Mouse (Mus musculus) adrenal gland, postnatal 36 days (tissue): ENCODE measurements around the gene Epo. TPM values are rescaled to one million over a fixed set of nuclear protein-coding genes. Genes with fewer than 3 reads are reported as not detected.
A peak's percentile ranks its signal among the peaks of the same experiment; 100 is the strongest.

Experiments used
- DNase-seq, 2 experiments: peaks; one replicate each; pipeline ENCODE4 v3.0.0; 2021; ENCODE audit warnings: mixed read lengths in 1 of 2
- total RNA-seq, 2 experiments: library from RNA; stranded (reverse); gene quantifications; 2 replicates each; pipeline ENCODE4 v1.2.3; 2021

The Epo gene
- total RNA-seq, 2 experiments from 2014 or later: not detected

DNA sequence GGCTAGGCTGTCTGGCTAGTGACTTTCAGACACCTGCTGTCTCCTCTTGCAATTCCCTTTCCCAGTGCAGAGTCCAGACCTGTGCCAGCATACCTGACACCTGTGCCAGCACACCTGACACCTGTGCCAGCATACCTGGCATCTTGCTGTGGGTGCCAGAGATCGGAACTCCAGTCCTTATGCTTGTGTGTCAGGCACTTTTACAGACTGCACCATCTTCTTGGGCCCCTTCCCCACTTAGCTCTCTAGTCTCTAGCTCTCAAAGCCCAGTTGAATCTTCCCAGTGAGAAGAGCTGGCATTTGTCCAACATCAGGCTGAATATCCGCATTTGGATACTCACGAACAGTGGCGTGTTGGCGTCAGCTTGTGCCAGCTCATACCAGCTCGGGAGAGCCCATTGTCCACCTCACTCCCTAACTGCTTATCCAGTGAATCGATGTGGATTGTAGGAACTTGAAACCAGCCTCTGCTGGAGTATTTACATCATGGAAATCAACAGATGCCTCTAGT lies 6.3 kb upstream of the Epo start:
- peak; percentile 55 to 60 for DNase-seq

DNA sequence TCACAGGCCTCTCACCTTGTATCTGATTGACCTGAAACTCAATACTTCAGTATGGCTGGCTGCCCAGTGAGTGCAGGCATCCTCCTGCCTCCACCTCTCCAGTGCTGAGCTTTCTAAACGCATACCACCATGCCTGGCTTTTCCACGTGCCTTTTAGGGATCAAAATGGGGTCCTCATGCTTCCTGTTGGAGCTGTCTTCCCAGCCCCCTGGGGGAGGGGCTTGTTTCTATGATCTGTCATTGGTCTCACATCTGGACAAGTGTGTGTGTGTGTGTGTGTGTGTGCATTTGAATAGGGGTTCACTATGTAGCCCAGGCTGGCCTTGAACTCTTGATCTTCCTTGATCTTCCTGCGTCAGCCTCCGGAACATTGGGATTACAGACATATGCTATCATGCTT lies 4.4 kb upstream of the Epo start:
- DNase-seq: no peak

DNA sequence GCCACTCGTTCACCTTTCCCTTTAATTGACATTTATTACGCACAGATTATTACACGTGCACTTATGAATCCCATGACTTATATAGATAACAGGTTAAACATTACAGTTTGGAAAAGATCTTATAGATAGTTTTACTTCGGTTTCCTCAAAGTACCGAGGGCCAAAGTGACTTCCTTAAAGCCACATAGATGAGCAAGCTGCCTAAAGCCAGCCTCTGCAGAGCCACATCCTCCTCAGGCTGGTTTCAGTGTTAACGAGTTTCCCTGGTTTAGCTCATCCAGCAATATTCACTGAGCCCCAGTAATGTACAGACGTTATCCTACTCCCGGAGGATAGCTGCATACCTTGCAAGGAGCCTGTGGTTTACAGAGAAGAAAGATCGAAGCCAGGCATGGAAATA lies 2.3 kb upstream of the Epo start:
- no peak for DNase-seq

DNA sequence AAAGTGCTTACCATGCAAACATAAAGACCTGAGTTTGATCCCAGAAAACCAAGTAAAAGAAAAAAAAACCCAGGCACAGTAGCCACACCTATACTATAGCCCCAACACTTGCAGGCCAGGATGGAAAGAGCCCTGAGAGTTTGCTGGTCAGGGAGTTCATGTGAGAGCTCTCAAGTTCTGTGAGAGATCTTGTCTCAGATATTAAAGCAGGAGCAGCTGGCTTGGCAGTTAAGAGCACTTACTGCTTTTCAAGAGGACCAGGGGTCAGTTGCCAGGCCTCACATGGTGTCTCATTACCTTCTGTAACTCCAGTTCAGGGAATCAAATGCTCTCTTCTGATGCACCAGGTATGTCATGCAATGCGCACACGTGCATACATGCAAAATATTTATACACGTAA lies 1.7 kb upstream of the Epo start:
- DNase-seq: no peak

DNA sequence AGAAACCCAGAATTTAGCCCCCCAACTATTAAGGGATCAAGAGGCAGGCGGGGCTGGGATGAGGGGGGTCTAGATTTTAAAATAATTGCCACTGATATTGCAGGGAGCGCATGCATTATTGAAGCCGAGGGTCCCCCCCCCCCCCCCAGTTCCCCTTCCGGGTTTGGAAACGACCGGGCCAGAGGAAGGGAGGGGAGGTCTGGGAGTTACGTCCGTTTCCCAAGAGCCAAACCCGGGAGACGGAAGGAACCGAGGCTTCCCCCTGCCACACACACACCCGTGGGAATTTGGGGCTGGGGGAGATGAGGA lies 280 bp downstream of the Epo start:
- DNase-seq: no peak

DNA sequence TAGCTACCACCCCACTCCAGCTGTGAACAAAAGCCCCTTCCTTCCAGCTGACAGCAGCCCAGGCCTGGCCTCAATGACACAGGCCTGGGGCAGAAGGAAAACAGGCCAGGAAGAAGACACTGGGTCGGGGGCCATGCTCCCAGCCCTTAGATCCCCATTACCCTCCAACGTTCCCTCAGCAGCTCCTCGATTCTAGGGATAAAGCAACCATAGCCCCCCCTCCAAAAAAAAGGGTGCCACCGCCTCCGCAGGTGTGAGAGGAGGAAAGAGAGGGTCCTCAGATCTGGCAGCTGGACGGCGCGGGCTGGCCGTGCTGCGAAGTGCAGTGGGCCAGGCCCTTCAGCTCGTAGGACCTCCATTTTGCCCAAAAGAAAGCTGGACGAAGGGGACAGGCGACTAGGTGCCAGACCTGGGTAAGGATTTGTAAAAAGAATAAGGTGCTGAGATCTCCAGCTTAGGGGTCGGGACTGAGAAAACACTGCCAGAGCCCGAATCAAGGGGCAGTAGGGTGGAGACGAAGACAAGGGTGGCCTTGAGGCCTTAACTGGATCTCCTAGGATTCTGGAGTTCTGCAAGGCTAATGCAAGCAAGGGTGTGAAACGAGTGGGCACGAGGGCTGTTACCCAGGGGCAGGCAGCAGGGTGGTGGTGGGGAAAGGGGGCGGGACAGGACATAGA lies 773 bp downstream of the Epo start:
- DNase-seq: peak; percentile 37 to 53

DNA sequence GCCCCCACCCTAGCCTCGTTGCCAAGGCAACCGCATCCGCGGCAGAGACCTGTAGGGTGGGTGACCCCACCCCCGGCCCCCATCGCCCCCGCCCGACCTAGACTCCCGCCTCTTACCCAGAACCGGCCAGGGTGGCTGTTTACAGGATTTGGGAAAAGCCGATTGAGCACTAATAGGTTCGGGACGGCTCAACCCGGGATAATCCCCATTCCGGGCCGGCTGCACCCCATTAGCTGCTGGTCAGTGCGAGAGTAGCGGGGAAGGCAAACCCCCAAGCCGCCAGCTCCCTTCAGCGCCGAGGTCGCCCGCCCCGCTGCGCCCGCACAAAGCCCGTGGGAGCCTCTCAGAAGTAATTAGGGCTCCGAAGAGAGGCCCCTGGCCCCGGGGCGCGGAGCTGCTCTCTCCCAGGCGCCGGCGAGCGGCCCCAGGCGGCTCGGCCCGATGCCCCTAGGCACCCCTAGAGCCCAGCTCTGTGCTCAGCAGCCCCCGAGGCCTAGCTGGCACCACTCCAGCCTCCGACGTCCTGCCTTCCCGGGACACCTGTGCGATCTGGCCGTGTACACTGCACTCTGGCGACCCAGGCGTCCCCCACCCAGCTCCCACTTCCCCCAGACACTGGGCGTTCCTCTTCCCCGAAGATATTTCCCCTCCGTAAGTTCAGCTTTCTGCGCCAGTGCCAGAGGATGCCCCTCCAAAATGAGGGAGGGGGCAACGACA lies 1.5 kb downstream of the Epo start:
- peak; percentile 69 to 81 for DNase-seq

DNA sequence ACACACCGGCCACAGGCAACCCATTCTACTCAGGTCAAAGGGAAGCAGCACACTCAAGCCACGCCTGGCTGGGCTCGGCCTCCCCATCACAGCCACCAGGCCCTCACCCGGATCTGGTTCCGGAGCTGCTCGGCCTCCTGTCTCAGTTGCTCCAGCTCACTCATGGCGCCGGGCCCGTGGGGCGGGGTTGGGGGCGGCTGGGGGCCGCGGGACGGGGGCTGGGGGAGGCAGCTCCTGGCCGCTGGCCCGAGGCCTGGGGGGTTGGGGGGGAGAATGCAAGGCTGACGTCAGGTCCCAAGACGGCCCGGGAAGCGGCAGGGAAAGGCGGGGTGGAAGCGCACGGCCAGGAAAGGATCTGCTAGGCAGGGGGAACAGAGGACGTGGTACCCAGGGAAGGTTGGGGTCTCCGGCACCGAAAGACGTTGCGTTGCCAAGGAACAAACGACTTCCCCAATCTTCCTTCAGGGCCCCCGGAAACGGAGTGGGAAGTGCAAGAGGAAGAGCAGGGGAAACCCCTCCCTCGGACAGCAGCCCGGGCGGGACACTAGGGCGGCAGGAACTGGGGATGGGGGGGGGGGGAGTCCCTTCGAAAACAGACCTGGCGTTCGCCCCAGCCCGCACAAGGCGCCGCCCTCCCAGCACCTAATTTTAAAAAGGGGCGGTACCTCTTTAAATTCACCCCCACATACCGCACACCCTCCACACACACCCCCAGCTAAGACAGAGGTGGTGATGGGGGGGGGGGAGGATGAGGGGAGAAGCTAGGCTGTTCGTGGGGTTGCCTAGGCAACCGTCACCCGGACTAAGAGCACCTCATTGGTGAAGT lies 2.2 kb downstream of the Epo start:
- DNase-seq: peak; percentile 67 to 79

DNA sequence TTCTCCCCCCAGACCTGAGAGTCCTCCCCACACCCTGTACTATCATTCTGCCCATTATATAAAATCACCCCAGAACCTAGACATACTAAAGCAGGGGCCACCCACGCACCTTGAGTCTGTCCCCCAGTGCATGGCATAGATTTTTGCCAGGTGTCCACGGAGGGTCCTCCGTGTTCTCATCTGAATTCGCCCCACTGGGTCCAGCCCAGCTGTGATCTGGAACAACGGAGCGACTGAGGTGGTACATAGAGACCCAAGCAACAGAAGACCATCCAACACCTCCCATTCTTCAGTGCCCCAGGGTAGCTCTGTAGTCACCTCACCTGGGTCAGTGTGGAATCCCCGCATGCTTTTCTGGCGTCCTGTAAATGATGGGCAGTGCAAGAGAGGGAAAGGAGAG lies 3.0 kb downstream of the Epo start:
- DNase-seq: no peak

DNA sequence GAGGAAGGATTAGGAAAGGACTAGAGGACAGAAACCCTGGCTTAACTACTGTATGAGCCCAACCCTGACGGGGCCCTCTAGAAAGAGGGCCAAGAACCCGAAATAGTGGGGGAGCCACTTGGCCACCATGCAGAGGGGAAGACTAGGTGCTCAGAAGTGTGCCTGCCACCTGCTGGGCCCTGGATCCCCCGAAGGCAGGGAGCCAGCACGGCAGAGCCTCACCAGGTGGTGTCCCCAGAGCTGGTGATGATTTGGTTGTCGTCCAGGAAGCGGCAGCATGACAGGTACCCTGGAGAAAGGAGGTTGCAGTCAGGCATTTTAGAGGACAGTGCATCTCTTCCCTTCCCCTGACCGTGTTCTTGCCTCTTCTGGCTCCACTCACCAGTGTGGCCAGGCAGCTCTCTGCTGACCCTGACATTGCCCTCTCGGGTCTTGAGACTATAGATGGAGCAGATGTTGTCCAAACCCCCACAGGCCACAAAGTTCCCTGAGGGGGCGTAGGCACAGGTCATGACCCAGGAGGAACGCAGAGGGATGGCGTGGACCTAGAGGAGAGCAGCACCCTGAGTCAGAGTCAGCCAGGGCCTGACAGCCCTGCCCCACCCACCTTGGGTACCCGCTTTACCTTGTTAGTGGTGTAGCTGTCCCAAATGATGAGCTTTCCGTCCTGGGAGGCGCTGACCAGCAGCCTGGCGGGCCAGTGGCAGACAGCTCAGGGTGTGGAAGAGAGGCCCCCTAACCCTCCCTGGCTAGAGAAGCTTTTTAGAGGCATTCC lies 3.6 kb downstream of the Epo start:
- no peak for DNase-seq

DNA sequence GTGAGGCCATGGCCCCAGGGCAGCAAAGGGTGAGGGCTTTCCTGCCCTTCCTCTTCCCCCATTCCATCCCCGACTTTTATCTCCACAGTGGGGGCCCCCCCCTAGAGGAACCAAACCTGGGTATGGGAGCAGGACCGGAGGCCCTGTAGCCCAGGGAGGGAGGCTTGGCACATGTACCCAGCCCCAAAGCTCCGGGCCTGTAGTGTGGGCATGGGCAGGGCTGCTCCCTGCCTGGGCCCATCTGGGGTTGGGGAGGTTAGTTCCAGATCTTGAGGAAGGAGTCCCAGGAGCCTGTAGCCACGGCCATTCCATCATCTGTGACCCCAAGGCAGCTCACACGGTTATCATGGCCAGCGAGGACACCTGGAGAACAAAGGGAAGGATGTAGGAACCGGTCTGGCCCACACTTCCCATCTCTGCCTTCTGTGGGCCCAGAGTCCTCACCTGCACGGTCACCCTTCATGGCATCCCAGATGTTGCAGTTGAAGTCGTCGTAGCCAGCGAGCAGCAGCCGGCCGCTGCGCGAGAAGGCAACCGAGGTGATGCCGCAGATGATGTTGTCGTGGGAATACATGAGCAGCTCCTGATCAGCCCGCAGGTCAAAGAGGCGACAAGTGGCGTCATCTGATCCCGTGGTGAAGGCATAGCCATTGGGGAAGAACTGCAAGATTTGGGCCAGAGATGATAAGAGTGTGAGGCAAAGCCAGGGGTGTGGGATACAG lies 4.6 kb downstream of the Epo start:
- no peak for DNase-seq

DNA sequence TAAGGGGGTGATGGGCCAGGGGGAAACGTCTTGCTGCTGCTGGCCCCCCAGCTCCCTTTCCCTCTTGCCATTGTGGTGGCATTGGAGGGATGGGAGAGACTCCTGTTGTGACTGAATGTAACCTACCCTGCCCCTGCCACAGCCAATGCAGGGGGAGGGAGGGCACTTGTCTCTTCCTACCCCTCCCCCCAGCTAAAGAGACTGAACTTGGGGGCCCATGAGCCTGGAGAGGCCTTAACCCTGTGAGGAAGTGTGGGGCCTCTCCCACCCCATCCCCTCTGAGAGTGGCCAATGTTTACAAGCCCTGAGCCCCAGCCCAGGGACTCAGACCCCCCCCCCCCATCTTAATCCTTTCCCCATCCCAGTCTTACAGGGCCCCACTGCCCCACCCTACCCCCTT lies 5.6 kb downstream of the Epo start:
- no peak for DNase-seq

DNA sequence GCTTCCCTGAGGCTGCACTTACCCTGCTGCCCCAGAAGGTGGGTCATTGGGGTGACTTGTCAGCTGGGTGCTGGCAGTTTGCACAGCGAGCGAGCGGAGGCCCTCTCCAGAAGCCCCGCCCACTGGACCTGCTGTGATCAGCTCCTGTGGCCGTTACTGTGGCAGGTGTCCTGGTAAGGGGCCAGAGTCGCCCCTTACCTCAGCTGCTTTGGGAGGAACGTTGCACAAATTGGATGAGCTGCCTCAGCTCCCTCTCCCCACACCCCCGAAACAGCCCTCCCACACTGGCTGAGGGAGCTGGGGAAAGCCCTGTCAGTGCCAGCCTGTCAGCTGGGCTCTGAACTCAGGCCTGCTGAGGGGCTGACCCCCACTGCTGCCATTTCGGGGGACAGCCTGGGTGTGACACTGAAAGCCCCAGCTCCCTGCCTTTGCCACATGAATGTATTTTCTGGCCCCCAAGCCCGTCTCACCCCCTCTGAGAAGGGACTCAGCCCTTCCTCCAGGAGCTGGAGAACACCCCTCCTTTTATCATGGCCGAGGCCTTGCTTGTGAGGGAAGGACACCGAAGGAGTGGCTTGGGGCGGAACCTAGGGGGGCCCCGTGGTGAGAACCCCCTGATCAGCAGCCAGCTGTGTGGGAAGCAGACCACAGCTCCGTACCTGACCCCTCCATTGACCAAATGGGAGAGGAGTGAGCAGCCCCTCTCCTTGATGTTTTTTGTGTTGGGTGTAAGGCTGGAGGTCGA lies 6.7 kb downstream of the Epo start:
- peak; percentile 64 to 80 for DNase-seq

DNA sequence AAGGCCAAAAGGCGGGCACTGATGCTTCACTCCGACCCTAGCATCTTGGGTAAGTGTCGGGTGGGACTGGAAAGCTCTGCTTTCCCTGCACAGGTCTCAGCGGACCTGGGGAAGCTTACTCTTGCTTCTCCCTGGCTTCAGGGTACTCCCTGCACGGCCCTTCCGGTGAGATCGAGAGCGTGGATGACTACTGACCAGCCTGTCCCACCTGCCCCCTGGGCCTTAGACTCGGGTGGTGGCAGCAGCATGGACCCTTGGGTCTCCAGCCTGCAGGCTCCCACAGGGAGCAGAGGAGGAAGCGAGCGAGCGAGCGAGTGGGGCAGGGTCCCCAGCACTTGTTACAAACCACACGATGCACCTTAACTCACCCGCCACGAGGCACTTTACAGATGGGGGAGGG lies 7.5 kb downstream of the Epo start:
- no peak for DNase-seq

DNA sequence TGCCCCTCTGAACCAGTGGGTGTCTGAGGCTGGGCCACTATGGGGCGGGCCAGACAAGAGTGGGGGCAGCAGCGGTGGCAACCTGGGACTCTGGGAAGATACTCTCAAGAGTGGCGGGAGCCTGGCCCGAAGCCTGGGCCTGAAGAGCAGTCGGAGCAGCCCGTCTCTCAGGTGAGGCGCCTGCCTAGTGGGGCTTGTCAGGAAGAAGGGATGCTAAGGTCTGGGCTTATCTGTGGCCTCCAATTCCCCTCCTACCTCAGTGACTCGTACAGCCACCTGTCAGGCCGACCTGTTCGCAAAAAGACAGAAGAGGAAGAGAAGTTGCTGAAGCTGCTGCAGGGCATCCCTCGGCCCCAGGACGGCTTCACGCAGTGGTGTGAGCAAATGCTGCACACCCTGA lies 8.4 kb downstream of the Epo start:
- DNase-seq: no peak

DNA sequence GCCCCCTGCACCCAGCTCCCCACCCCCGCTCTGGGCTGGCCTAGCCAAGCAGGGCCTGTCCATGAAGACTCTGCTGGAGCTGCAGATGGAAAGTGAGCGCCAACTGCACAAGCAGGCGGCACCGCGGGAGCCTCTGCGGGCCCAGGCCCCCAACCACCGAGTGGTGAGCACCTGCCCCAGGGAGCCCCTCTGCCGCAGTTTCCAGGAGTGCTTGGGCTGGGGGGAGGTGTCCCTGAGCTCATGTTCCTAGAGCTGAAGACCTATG lies 8.9 kb downstream of the Epo start:
- no peak for DNase-seq

DNA sequence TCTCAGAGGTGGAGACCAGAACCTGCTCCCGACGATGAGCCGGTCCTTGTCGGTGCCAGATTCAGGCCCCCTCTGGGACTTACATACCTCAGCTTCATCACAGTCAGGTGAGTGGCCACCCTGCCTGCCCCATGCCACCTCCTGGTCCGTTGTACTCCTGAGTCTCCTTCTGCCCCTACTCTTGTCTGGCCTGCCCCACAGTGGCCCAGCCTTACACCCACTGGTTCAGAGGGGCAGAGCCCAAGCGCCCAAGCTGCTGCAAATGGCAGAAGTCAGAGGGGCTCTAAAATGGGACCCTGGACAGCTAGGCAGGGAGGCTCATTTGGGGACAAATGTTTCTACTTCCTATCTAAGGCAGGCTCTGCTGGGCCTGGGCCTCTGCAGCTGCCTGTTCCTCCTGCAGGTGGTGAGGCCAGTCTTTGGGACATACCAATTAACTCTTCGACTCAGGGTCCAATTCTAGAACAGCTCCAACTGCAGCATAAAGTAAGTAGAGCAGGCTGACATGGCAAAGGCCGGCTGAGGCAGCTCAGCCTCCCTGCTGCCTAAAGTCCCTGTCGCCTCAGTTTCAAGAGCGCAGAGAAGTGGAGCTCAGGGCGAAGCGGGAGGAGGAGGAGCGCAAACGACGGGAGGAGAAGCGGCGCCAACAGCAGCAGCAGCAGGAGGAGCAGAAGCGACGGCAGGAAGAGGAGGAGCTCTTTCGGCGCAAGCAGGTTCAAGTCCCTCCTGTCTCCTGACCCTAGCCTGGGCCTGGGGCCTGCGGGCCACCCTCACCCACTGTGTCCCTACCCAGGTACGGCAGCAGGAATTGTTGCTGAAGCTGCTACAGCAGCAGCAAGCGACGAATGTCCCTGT lies 9.4 kb downstream of the Epo start:
- no peak for DNase-seq

DNA sequence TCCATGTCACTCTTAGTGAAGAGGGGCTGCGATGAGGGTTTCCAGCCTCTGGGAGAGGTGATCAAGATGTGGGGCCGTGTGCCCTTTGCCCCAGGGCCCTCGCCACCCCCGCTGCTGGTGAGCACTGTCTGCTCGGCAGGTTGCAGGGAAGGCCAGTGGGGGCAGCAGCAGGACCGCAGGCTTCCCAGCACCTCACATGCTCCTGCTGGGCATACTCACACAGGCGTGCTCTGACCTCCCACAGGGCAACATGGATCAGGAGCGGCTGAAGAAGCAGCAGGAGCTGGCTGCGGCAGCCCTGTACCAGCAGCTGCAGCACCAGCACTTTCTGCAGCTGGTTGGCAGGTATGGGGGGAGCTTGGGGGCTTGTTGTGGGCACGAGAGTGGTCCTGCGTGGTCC lies 10.3 kb downstream of the Epo start:
- no peak for DNase-seq

DNA sequence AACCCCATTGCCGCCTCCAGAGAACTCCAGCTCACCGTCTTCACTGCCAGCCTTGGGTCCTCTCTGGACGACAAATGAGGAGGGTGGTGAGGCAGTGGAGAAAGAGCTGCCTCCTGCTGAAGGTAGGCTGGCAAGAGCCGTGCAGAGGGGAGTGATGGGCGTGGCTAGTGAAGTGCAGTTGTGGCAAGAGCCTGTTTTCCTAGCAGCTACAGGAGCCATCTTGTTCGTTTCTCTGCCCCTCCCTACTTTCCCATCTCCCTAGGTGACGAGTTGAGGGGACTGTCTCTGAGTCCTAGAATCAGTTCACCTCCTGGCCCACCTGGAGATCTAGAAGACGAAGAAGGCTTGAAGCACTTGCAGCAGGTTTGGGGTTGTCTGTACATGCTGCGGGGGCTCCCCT lies 11.2 kb downstream of the Epo start:
- no peak for DNase-seq
